Mouse (Mus musculus): ENCODE results near the gene Steap2.

The Steap2 gene

GRCm38 (mm10) chr5:5664371-5664926 lies 29.9 kb downstream of the Steap2 start:
- DNase-seq (ENCODE audit: low spot score) = no peak

DNA sequence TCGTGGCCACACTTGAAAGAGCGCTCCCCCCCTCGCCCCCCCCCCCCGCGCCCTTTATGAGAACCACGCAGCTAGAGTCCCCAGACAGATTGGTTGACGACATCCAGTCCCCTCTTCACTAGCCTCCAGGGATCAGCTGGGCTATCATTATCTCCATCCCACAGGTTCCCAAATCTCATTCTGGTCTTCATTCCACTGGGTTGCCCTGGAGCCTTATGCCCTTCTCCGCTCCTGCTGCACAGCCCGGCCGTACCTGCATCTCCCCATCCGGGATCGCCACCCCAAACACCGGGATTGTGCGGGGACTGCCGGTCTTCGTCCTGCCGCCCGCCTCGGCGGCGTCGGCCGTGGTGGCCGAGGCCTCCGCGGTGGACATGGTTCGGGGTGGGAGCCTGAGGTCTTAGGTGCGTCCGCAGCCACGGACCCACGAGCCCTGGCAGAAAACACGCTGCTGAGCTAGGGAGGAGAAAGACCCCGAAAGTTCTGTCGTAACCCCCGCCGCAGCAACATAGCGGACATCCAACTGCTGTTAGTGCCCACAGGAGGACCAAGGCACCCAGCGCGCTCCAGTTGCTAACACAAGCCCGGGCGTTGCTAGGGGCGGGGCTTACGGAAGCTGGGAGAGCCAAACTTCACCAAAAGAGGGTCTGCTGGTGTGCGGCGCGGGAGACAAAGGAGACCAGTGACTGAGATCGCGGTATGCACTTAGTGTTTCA lies 30.6 kb downstream of the Steap2 start, which contains the start of gene Cfap69:
Gene Cfap69 (minus strand): TSS at position 585 of the 716 bp plus-strand sequence.
- DNase-seq (ENCODE audit: low spot score) = peak; percentile 95

- DNase-seq (ENCODE audit: low spot score) = no peak
These were observed 31.3 kb downstream of the Steap2 start for GRCm38 (mm10) chr5:5663057-5663456.

DNA sequence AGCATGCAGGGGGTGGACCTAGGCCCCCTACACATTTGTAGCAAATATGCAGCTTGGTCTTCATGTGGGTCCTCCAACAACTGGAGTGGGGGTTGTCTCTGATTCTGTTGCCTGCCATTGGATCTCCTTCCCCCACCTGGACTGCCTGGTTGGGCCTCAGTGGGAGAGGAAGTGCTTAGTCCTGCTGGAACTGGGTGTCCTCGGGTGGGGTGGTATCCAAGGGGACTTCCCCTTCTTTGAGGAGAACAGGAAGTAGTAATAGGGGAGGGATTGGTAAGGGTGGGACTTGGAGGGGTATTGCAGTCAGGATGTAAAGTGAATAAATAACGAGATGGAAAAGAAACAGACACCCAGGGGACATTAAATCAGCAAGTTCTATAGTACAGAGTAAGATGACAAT lies 35.7 kb downstream of the Steap2 start:
- no peak for DNase-seq (ENCODE audit: low spot score)

DNA sequence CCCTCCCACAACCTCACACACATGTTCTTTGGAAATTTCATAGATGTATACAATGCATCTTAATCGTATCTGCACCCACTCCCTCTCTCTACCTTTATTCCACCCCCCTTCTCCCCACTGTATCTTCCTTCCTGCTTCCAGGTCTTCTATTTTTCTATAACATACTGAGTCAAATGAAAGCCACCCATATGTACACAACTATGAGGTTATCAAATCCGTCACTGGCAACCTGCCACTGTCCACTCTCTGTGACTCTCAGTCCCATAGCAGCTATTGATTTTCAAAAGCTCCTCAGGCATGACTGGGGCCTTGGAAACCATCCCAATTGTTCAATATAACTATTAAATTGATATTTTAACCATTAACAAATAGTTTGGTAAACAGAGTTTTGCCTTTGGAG lies 36.4 kb downstream of the Steap2 start:
- no peak for DNase-seq (ENCODE audit: low spot score)

GRCm38 (mm10) chr5:5648817-5649569 lies 45.4 kb downstream of the Steap2 start:
- no peak for DNase-seq (ENCODE audit: low spot score)

GRCm38 (mm10) chr5:5646173-5646572 lies 48.2 kb downstream of the Steap2 start:
- peak; percentile 20 for DNase-seq (ENCODE audit: low spot score)

DNA sequence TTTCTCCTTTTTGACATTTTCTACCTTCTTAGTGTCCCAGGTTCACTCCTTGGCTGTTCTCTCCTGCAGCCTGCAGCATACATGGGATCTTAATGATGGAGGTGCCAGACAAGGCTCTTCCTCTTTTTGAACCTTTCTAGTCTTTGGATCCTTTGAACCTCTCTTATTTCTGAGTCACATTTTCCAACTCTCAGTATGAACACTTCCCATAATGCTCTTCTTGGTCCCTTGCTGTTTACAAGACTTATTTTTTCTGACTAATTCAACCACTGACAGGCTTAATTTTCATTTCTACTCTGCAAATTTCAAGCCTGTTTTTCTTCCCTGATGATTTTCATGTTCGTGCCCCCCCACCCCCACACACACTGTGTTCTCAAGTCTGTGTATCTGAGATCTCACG lies 55.9 kb downstream of the Steap2 start:
- no peak for DNase-seq (ENCODE audit: low spot score)

GRCm38 (mm10) chr5:5625491-5625890 lies 68.9 kb downstream of the Steap2 start:
- no peak for DNase-seq (ENCODE audit: low spot score)

GRCm38 (mm10) chr5:5618329-5618728 lies 76.0 kb downstream of the Steap2 start:
- DNase-seq (ENCODE audit: low spot score) = no peak

Measured in embryo, embryonic 10 days (tissue).